Mouse (Mus musculus): ENCODE data around the gene Gdnf. TPM values are rescaled to one million over a fixed set of nuclear protein-coding genes. Genes with fewer than 3 reads are reported as not detected.

Gene Gdnf
- under 1 TPM; 0.11 to 0.48 (median 0.30) TPM for total RNA-seq (2022)

DNA sequence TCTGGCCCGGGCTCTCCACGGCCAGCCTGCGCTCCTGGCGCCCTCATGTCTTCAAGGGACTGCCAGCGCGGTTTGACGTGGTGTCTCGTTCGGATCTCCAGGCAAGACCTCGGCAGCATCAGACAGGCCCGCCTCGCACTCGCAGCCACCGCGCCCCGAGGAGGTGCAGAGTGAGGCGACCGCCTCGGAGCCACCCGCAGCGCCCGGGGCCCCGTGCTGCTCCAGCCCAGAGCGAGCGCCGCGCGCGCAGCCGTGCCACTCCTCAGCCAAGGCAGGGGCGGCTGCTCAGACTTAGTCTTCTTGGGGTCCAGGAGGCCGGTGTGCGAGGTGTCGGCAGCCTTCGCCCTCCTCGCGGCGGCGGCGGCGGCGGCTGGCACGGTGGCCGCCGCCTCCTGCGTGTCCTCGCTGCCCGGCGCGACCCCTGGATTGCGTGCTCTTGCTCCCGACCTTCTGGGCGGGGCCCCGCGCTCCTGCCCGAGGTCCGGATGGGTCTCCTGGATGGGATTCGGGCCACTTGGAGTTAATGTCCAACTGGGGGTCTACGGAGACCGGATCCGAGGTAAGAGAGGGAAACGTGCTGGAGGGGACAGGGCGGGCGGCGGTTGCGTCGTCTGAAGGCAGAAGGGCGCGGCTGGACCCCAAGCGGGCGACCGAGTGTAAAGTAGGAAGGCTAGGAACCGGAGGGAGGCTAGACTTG lies at the start of gene Gdnf:
Gene Gdnf, plus strand, starts transcription at position 291 of the 697 bp plus-strand sequence.
- DNase-seq (ENCODE audit: low spot score in 2 of 2), result no peak

DNA sequence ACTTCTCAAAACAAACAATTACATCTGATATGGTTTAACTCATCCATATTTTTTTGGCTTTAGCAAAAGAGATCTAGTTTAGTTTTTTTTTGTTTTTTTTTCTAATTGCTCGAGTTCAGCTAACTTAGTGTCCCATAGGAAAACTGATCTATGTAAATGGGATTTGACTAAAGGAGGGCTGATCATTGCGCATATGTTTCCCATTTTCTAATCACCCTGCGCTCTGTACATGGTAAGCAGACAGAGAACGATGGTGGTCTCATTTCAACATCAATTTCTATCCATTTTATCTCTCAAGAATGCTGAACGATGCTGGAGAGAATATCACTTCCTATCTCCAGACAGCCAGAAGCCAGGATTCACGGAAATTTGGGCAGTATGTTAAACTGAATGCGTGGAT lies 43.5 kb upstream of the Gdnf start:
- no peak for DNase-seq (ENCODE audit: low spot score in 2 of 2)

DNA sequence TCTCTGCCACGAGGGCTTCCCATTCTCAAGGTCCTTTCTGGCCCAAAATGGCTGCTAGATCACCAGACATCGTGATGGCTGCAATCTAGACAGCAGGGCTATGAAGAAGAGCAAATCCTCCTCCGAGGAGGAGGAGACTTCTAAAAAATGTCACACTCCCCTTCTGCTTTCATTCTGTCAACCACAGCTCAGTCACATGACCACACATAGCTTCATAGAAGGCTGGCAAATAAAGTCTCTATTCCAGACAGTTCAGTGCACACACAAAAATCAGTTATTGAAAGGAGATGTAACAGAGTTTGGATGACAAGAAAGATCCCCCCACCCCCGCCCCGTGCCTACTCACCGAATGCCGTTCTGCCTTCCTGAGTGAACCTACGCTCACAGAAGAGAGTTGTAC lies 37.7 kb upstream of the Gdnf start:
- no peak for DNase-seq (ENCODE audit: low spot score in 2 of 2)

DNA sequence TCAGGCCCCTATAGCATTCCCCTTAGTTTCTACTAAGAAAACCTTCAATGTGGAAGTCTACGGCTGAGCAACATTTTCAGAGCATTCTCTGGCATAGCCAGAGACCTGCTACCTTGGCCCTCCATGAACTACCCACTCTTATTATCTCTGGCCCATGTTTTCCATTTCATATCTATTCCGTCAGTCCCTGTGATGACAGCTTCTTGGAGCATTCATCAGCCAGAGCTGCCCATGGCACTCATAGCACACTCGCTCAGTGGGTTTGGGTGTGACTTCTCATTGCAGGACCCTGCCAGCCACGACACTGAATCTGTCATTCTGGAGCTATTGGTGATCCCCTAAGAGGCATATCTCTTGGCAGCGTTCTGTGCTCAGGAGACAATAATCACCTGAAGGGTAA lies 29.1 kb upstream of the Gdnf start:
- DNase-seq (ENCODE audit: low spot score in 2 of 2), result no peak

DNA sequence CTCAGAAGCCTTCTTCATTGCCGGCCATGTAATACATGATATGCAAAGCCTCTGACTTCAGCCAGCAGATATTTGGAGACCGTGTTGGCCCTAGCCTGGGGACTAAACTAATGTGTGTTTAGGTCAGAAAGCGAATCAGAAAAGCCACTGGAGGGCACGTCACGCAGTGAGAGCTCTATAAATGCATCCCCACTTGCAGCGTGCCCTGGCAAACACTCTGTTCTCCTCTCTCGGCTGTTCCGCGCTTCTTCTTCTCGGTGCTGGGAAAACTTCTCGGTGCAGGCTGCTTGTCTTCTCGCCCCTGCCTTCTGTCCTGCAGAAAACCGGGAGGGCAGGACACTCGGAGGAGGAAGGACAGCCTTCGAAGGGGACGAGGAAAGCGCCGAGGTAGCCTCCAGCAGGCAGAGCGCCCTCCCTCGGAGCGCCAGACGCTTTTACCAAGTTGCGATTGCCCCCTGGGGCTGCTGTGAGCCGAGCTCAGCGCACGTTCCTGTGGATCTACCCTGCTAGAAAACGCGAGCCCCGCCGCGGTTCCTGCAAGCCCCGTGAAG lies 730 bp upstream of the Gdnf start:
- DNase-seq (ENCODE audit: low spot score in 2 of 2), result no peak

DNA sequence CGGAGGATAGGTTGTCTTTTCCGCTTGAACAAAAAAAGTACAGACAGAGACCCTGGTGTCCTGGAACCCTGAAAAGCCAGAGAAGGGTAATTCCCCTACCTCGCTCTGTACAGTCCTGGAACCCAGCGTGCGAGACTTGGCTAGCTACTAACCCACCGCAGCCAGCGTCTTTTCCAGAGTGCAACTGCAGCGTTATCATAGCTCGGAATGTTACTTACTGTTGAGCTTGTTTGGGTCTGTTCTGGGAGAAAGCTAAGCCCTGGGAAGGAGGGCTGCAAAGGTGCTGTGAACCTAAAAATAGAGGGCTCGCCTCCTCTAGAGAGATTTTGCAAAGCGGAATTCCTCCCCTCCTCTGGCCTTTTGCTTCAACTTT lies 593 bp downstream of the Gdnf start:
- no peak for DNase-seq (ENCODE audit: low spot score in 2 of 2)

DNA sequence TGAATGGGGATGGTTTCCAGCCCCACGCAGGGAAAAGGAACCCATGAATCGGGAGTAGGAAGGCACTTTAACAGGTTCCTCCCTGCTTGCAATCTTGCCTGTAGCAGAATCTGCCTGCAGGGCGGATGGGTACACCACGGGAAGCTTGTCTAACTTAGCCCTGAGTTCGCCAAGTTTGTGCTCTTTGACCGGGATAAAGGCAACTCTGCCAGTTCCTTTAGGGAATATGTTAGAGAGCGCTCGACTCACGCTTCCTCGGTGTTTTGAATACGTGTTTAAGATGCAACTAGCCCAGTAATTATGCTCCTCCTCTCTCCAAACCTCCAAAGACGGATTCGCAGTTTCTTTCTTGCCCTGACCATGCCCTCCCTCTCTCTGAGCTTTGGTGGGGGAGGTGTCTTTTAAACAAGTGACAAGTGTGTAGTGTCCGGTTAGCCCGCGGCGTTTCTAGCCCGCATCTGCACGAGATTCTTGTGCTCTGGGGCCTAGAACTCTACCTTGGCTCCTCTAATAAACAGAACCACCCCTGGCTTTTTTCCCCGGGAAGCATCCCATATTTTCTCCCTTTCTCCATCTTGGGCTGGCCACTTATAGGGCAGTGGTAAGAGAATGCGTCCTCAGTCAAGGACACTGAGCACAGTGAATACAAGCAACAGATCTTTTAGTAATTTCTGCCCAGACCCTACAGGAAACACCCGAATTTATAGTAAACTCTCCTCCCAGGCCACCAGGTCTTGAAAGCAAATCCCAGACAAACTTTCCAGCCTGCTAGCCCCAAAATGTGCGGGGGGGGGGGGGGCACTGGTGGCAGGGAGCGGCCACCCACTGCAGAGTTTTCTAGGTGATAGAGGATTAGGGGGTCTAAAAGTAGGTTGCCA lies 1.4 kb downstream of the Gdnf start:
- DNase-seq (ENCODE audit: low spot score in 2 of 2), result no peak

DNA sequence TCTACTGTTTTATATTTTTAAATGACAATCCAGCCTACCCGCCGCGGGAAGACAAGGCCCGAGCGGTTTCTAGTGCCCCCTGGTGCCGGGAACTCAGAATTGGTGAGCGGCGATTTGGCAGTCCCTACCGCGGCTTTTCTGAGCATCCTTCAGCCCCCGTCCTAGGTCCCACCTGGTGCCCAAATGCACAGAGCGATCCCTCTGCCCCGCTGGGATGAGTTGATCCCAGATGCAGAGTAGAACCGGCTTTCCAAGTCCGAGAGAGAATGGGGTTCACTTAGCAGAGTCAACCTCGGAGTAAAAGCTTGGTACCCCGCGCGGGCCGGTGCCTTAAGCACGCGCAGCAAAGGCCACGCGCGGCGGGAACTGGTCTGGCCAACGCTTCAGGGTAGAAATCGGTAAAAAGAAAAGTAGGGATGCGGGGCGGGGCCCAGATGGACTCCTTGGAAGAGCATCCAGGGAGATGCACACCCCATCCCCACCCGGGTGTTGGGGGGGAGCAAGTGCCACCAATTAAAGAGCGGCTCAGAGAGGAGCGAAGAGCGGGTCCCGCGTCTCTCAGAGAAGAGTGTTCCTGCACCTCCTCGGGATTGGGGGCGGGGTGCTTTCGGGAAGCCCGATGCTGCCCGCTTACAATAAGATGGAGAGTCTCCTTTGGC lies 2.4 kb downstream of the Gdnf start:
- peak; percentile 21 to 25 for DNase-seq (ENCODE audit: low spot score in 2 of 2)

DNA sequence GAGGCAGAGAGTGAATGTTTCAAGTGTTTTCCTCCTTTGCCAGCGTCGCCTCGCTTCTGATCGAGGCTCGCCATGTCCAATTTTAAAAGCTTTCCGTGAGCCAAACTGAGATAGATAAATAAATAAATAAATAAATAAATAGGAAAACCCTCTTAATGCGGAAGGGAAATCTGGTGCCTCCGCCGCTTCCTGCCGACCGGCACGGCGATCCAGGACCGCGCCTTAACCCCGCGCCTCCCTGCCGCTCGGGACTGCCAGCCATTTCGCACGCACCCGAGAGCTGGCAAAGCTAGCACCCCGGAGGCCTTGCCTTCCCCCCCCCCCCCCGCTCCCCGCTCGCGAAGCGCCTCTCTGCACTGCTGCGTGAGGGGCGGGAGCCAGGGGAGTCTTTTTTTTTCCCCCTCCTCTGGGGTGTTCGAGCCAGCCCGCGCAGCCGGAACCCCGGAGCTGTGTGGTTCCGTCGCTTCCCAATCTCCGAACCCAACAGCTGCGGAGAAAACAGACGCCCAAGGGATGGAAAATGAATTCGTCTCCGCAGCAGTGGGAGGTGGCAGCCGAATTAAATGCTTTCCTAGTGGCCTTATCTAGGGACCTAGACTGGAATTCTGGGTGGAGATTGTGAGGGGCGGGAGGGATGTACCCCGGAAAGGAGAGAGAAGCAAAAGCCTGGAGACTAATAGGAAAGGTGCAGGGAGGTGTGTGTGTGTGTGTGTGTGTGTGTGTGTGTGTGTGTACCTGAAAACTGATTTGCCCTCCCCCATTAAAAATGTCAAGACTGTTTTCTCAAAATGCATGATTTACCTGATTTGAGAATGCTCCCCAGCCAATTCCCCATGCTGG lies 3.1 kb downstream of the Gdnf start:
- no peak for DNase-seq (ENCODE audit: low spot score in 2 of 2)

DNA sequence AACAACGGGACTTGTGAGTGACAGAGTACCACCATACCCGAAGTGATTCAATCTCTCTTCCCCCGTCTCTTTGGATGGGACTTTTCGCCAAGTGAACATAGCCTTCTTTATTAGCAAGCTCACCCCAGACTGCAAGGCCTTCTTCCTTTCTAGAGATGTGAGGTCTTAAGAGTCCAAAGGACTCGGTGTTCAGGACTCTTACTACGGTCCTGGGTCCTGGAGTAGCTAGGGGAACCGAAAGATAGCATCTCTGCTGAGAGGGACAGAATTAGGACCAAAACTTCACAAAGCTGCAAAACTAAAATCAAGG lies 3.7 kb downstream of the Gdnf start:
- no peak for DNase-seq (ENCODE audit: low spot score in 2 of 2)

DNA sequence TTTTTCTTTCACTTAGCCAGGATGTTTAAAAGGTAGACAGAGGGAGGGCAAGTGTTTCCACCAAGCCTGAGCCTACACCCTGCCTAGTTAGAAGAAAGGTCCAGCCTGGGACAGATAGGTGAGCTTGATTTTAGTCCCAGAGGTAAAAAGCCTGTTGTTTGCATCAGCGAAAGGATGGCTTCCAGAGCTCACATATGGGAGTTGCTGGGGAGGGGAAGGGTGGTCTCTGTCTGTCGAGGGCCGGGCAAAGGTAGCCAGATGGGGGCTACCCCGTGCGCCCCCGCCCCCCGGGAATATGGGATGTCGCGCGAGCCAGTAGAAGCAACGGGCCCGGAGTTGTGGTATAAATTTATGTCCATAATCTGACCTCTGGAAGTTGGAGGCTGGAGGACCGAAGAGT lies 4.3 kb downstream of the Gdnf start:
- no peak for DNase-seq (ENCODE audit: low spot score in 2 of 2)

DNA sequence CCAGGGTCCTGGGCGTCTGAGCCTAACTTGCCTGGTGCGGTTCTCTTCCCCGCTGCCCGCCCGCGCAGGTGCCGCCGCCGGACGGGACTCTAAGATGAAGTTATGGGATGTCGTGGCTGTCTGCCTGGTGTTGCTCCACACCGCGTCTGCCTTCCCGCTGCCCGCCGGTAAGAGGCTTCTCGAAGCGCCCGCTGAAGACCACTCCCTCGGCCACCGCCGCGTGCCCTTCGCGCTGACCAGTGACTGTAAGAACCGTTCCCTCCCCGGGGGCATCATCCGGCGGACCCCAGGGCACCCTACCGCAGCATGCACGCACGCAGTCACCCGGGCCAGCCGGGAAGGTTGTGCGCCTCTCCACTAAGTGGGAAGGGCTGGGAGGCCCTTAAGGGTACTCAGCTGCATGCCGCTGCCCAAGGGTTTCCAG lies 4.9 kb downstream of the Gdnf start:
- no peak for DNase-seq (ENCODE audit: low spot score in 2 of 2)

DNA sequence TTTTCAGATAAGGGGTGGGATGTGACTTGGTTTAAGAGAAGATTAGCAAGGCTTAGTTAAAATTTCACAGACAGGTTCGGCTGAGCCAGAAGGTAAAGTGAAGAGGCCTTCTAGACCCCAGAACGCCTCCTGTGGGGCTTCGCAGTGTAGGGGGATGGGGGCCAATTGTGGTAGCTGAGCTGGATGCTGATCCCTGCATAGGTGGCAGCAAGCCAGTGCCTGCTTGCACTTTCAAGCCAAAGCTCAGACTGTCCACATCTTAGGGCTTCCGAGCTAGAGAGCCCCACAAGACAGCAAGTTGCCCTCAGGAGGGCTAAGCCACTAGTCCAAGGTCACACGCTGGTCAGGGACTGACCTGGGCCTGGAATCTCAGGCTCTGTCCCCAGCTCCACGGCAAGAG lies 13.2 kb downstream of the Gdnf start:
- DNase-seq (ENCODE audit: low spot score in 2 of 2), result no peak

DNA sequence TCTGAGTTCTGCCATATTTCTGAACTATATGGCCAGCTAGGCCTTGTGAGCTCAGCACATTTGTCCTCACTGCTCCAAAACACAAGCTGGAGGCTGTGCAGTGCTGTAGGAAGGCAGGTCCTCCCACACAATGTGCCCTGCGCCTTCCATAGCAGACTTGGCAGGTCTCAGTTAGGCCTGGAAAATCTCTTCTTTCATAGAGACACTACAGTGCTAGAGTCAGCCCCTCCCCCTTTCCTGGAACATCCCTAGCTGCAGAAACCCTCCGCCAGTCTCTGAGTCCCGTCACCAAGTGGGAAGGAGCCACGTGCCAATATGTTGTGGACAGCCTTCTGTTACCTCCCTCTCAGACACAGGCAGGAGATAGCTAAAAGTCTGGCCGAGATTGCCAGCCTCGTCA lies 14.9 kb downstream of the Gdnf start:
- no peak for DNase-seq (ENCODE audit: low spot score in 2 of 2)

DNA sequence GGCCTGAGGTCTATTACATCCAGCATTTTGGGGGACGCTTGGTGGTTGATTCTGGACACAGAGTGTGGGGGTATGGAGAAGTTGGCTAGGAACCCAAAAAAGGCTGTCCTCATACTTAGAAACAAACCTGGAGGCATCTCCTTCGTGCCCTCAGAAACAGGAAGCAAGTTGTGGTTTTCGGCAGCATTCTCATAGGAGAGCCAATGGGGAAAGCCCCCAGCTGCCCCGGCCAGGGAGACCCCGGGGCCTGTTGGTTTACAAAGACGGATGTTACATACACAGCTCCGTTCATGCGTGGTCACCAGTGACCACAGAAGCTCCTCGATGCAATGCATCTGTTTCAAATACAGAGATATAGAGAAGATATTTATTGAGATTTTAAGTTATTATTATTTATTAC lies 24.8 kb downstream of the Gdnf start:
- DNase-seq (ENCODE audit: low spot score in 2 of 2), result no peak

DNA sequence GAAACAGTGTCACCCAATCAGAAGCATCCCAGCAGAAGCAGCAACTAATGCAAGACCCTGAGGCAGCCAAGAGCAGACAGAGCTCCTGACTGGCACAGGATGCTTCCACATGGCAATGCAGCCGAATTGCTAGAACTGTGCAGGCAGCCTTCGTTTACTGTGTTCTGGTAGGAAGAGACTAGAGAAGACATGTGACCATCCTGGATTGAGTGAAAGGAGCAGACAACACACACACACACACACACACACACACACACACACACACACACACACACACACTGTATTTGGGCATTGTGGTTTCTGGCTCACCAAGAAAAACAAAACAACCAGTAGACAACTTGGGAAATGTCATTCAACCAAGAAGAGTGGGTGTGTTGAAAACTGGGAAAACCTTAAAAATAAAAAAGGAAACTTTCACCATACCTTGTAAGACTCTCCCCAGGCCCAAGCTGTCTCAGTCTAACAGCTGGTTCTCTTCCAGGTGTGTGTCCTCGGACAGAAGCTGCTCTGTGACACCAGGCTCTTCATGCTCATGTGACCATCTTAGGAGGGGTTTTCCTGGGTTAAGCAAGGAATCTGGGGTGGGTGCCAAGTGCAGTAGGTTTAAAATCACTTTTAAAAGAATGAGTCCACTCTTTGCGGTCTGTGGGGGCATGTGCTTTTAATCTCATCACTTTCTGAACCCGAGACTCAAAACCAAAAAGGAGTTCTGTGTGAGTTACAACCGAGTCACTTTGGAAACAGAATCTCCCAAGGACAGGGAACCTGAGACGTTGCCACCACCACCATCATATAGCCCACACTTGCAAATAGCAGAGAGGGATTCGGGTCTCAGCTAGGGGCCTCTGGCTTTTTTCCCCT lies 27.6 kb downstream of the Gdnf start:
- no peak for DNase-seq (ENCODE audit: low spot score in 2 of 2)

DNA sequence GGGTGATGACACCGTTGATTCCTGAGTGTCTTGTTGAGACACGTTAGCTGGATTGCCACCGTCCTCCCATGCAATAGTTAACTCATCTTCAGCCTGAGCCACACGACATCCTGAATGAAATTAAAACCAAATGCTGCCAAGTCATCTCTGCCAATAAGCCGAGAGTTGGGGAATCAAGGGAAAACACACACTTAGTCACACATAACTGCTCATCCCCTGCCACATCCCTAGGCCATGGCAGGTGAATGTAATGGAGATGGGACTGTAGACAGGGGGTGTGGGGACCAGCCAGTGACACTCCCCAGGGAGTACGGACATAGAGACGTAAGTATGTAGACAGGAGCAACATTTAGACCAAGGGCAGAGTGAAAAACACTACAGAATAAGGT lies 28.3 kb downstream of the Gdnf start:
- DNase-seq (ENCODE audit: low spot score in 2 of 2), result no peak

DNA sequence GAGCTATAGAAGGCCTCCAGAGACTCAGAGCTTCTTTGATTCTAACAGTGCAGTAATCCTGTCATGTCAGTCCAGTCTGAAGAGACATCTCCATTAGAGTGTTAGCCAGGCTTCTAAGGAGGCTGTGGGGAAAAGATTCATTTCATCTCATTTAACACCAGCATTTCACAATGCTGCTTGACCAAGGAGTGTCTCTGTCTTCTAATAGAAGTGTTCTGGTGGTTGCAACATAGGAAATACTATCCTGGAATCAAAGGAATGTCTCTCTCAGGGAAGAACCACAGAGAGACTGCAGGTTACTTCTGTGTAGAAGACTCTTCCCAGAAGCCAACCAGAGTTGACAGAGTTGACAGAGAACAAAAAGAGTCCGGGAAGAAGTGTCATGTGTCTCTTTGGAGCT lies 31.0 kb downstream of the Gdnf start:
- no peak for DNase-seq (ENCODE audit: low spot score in 2 of 2)

DNA sequence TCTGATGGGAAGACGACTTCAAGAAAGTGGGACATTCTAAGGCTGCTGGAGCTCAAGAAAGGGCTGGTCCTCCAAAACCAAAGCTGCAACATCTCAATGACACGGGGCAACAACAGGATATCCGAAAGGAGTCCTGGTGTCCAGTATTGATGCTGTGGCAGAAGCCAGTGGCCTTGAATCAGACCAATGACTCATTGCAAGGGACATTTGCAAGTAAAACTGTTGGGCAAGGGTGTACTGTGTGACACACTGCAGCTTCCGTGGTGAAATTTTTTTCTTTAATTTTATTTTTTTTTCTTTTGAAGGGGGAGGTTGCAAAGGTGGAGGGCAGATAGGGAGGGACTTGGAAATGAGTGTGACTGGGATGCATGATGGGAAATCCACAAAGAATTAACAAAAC lies 31.8 kb downstream of the Gdnf start:
- no peak for DNase-seq (ENCODE audit: low spot score in 2 of 2)

DNA sequence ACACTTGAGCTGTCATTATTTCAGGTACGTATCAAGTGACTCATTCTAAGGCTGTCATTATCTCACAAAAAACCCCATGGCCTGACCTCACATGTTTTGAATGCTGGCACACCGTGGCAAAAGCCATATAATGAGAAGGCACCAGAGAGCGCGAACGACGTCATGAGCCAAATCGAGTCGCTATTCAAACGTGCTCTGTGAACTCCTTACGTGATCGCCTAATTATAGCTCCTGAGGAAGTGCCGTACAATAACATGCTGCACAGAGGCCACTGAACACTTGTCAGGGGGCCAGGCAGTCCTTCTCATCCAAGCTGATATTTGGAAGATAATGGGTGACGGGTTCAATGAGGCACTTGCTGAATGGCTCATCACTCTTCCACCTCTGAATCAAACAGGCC lies 46.8 kb downstream of the Gdnf start:
- DNase-seq (ENCODE audit: low spot score in 2 of 2), result no peak
